Mouse (Mus musculus): ENCODE data around the gene Sh3bp1.
A peak's percentile ranks its signal among the peaks of the same experiment; 100 is the strongest.

Gene Sh3bp1

DNA sequence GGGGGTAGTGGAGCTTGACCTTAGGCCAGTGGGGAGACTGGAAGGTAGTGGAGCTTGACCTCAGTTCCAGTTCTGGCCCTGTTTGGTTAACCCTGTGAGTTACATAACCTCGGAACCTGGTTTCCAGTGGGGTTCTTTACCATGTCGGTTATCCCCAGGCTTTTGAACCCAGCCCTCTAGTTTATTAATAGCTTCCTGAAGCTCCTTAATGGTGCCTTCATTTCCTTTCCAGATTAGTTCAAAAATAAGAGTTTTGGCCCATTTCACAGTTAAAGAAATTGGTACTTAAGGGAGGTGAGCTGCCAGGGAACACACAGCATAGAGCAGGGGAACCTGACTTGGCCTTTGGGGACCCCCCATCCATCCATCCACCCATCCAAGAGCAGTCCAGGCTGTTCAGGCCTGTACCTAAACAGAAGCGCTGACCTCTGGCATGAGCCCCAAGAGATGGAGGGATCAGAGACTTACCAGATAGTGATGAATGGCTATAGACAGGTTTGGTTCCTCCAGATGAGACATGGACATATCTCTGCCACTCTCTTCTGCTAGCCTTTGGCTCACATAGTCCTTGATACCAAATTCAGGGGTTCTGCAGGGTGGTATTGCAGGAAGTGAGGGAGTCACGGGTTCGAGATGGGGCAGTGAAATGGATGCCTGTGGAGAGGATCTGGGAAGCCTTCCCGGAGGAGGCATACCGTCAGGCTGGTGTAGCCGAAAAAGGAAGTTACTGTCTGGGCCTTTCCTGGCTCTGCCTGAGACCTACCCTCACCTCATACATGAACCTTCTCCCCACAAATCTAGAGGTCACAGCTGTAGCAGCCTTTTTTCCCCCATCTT, 15.5 kb downstream of the Sh3bp1 start:
- DNase-seq (ENCODE audit: low spot score in 2 of 2), result no peak

DNA sequence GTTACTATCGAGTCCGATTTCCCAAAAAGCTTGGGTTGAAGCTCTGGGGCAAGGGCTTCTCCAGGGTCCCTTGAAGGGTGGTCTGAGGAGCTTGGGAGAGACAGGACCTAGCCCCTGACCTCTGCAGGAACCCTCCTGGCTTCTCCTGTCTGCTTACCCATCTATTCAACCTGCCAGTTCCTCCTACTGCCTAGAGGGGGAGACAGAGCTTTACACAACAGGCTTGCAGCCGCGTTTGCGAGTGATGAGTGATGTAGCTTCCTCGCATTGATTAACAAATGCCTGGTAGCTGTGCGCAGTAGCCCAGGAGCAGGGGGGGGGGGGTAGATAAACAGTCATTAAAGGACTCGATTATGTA, 16.1 kb downstream of the Sh3bp1 start:
- DNase-seq (ENCODE audit: low spot score in 2 of 2), result peak; percentile 72 to 81

DNA sequence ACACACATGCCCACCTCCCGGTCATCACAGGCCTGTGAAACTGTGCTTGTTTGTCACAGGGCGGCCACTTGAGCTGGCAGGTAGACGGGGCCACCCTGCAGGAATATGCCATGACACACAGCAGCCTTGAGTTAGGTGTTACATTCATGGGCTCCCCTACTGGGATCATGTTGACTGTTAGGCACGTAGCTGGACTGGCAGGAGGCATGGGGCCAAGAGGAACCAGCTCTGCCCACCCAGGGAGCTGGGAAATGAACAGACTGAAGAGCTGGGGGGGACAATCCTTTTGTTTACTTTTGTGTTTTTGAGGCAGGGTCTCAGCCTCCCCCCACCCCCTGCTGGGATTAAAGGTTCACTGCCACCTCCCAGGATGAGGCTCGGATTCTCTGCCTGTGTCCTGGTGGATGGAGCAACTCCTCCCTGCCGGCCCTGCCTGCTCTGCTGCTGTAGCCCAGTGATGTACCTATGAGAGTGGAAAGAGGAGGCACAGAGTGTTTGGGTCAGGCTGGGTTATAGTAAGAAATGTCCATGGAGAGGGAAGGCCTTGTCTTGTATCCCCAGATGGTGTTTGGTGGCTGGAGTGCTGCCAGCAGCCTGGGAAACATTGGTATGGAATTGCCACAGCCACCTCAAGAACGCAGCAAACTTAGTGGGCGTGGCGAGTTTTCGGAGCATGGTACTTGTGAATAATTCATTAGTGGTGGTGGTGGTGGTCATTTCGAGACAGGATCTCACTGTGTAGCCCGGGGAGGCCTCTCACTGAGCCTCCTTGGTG, 16.7 kb downstream of the Sh3bp1 start:
- DNase-seq (ENCODE audit: low spot score in 2 of 2), result no peak

DNA sequence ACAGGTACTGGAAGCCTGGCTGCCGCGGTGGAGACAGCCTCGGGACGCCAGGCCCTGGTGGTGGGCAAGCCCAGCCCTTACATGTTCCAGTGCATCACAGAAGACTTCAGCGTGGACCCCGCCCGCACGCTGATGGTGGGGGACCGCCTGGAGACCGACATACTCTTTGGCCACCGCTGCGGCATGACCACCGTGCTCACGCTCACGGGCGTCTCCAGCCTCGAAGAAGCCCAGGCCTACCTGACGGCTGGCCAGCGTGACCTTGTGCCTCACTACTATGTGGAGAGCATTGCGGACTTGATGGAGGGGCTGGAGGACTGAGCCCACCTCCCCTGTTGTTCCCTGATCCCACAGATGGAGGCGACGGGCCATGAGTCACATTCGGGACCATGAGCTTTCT, 18.6 kb downstream of the Sh3bp1 start:
- no peak for DNase-seq (ENCODE audit: low spot score in 2 of 2)

DNA sequence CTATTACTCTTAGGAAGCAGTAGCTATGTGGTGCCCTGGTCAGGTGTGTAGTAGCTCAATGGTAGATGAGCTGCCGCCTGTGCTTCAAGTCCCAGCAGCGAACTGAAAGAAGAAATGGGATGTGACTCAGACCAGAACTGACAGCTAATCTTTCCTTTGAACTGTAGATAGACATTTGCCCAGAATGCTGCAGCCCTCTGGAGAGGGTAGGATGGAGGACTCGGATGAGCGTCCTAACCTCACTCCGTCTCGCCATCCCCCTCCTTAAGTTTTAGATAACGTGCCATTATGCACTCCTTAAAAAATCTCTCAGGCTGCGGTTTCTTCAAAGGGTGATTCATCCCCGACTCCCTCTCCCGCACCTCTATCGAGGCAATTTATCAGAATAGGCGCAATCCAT, 20.3 kb downstream of the Sh3bp1 start:
- no peak for DNase-seq (ENCODE audit: low spot score in 2 of 2)

DNA sequence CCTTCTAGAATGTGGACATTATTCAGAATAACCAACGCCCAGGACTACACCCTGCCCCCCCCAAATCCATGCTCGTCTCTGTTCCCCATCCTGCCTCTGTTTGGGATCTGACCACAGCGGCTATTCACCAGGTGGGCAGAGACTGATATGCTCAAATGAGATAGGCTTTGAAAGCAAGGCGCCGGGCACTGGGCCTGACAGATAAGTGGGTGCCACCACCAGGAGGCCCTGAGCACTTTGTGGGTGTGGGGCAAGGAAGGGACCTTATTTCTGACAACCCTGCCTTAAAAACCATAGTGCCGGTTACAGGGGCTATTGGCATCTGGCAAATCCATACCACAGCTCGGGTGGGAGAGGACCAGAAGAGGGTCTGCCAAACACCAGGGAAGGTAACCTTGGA, 23.1 kb downstream of the Sh3bp1 start:
- DNase-seq (ENCODE audit: low spot score in 2 of 2), result peak; percentile 81 to 82

DNA sequence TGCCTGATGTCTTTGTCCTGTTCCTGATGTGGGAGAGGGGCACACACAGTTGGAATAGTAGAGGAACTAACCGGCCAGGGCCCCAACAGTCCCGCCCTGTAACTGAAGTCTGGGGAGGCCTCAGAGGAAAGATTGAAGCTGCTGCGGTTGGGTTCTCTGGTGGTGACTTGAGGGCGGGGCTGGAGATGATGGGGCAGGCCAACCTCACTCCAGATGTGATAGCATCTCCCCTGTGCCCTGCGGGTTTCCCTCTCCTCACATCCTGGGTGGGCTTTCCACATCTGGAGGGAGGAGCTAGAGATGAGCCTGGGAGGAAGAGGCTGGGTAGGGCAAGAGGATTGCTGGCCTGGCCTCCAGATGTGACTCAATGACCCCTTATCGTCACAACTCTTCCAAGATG, 24.0 kb downstream of the Sh3bp1 start:
- DNase-seq (ENCODE audit: low spot score in 2 of 2), result peak; percentile 80 to 86

DNA sequence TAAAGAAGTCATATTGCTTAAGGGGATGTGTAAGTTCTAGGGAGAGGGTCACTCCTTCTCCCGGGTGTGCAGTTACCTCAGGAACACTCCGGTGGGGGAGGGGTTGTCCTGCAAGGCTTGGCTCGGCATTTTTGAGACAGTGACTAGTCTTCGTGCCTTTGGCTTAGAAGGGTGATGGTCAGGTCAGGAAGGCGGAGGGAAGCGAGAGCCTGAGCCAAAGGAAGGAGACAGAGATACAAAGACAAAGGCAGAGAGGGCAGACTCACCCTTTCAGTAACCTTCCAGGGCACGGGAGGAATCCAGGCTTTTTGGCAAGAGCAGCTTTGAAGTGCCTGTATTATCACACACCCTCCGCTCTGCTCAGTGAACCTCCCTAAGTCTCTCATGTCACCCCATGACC, 25.6 kb downstream of the Sh3bp1 start:
- DNase-seq (ENCODE audit: low spot score in 2 of 2), result no peak

DNA sequence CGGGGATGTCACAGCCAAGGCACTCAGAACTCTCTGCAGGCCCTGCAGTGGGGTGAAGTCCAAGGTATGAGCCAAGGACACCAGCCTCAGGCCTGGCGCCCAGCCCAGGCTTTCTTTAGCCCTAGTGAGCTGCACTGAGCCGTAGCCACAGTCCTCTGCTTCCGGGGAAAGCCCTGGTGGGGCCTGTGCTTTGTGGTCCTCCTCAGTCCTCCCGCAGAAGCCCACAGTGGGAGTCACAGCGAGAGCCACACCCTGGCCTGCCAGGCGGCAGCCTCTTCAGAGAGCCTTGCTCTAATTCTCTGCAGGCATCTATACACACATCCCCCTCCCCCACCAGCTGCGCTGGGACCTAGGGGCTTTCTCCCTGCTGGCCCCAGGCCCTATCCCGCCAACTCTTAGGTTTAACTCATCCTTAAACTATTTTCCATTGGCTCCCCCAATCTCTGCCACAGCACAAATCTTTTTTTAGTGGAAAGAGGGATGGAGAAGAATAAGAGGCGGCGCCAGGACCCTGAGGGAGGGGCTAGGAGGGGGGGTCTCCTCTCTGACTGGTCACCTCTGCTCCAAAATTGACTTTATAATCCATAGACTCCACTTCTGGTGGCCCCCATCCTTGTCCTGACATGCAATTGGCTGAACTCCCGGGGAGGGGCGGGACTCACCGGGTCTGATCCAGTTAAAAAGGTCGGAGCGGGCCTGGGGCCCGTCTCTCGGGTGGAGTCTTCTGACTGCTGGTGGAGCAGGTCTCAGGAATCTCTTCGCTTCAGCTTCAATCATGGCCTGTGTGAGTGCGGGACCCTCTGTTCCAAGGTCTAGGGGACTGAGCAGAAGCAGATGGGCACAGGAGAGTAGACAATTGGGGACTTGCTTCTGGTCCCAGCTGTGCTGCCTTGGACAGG, 26.7 kb downstream of the Sh3bp1 start, which contains the start of gene Lgals1:
TSS of gene Lgals1 (plus strand) at position 705 of the 899 bp plus-strand sequence.
- DNase-seq (ENCODE audit: low spot score in 2 of 2), result peak; percentile 77 to 83

DNA sequence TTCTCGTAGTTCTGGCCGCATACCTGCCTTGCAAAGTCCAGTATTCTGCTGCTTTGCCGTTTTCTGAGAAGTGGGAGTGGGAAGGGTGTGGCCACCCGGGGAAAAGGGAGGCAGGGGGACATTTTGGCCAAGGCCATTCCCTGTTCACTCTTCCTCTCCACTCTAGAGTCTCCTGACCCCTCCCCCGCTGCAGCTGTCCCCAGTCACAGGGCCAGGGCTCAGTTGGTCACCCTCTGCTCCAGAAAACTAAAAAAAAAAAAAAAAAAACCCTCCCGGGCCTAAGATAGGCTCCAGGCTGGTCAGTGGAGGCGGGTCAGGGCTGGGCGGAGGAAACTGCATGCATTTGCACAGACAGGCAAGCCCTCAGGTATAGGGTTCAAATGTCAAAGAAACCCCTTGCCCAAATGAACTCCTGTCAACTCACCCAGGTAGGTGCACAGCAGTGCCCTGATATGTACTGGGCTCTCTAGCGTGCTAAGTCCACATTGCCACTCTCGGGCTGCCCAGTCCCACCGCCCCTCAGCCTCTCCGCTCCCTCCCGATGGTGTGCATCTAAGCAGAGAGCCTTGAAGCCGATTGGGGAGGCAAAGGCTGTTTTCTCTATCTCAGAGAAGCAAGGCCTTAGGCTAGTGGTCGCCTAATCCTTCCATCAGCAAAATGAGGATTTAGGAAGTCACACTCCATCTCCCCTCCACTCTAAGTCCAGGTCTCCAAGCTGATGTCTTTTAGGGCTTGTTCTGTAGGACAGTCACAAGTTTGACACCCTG, 27.6 kb downstream of the Sh3bp1 start:
- DNase-seq (ENCODE audit: low spot score in 2 of 2), result no peak

DNA sequence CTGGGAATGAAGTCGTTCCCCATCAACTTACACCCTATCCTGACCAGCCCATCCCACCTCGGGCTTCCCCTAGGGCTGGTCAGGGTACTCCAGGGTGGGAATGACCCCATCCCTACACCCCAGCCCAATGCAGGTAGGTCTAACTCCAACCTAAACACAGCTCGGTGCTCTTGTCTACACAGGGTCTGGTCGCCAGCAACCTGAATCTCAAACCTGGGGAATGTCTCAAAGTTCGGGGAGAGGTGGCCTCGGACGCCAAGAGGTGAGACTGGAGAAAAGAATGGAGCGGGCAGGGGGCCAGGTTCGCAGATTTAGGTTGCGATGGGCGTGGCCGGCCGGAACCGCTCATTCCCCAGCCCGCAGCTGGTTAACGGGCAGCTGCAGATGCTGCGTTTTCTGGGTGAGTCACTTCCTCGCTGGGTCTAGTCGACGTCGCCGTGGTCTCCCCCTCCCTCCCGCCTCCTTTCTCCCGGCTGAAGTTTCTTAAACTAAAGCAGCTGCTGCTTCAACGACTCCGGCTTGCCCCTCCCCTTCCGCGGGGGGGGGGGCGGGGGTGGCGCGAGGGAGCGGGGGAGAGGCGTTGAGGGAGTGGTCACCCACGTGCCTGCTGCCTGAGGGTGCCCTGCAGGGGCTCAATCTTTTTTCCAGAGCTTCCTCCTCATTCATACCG, 28.4 kb downstream of the Sh3bp1 start:
- DNase-seq (ENCODE audit: low spot score in 2 of 2), result peak; percentile 78 to 82

DNA sequence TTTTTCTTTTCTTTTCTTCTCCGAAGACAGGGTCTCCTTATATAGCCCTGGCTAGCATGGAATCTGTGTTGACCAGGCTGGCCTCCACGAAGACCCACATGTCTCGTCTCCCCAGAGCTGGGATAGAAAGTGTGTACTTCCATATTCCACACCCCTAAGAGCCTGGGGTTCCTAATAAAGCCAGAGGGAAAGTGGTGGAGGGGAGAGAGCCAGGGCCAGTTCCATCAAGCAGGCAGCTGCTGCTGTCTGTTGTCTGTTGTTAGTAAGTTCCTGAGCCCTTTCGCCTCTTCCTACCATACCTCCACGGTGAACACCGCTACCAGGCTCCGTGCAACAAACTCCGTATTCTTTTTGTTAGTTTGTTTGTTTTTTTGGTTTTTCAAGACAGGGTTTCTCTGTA, 29.0 kb downstream of the Sh3bp1 start:
- DNase-seq (ENCODE audit: low spot score in 2 of 2), result no peak

DNA sequence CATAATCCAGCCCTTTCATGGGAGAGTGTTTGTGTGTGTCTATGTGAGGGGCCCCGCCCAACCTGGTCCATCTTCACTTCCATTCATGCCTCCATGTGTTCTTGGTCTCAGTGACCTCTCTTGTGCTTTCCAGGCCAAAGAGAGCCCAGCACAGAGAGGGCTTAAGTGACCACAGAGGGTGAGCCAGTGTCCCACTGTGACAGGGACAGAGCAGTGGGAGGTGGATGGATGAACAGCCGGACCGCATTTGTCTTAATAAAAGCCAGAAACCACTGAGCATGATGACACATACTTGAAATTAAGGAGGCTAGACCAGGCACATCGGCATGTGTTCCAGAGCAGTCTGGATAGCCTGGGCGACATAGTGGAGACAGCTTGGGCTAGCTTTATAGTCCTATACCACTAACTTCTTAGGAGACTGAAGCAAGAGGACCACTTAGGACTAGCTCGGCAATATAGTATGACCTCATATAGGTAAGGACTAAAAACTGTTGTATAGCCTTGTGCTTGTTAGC, 30.7 kb downstream of the Sh3bp1 start:
- no peak for DNase-seq (ENCODE audit: low spot score in 2 of 2)

DNA sequence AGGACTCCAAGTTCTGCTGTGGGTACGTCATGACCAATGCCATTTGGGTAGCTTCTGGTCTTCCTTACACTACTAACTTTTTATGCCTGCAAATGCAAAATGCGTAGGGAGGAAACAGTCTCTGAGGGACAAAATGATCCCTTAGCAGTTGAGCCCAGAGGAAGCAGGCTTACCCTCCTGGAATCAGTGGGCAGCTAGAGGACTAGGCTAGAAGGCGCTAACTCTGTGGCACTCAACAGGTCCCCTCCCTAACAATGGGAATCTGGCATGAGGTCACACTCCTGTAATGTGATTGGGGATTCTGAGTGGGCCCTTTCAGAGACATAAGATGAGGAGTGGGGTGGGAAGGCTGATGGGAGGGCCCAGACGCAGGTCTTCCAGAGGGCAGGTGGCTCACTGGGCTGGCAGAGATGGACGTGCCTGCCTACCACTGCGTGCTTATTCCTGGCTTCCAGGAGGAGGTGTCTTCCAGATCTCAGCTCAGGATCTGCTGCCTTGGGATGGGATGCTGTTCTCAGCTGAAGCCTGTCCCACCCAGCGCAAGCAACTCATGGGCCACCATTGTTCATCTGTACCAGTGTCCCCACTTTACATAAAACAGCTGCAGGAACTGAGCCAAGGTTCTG, 31.3 kb downstream of the Sh3bp1 start:
- DNase-seq (ENCODE audit: low spot score in 2 of 2), result no peak

DNA sequence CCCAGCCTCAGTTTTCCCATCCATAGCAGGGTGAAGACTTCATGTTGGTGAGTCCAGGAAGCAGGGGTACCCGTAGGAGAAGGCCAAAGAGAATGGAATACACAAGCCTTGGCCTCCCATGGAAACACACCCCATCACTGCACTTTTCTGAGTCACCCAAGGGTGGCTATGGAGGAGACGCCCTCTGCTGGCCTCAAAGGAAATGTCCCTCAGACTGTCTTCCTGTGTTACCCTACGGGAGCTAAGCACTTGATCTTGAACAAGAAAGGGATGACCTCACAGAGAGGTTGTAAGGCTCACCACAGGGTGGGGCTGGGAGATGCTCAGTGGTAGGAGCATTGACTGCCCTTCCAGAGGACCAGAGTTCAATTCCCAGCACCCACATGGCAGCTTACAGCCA, 32.0 kb downstream of the Sh3bp1 start:
- peak; percentile 68 to 84 for DNase-seq (ENCODE audit: low spot score in 2 of 2)

DNA sequence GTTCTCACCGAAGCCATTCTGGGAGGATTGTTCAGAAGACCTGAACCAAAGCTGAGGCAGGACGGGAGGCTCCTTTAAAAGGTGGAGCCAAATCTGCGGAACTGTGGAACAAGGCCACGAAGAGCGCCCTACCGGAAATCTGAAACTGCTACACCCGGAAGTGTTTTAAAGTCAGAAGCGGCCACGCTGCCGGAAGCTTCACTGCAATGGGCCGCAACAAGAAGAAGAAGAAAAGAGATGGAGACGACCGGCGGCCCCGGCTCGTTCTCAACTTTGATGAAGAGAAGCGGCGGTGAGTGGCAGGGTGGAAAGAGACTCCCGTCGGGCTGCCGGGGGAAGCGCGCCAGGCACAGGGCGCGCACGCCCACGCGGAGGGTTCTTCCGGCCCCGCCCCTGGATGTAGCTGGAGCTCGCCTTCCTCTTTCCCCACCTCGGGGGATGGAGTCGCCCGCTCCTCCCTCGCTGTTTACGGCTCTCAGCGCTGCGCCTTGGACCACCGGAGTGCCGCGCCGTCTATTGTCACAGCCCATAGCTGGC, 35.3 kb downstream of the Sh3bp1 start, which contains the start of gene Nol12:
TSS of gene Nol12 (plus strand) at position 150 of the 537 bp plus-strand sequence.
- peak; percentile 81 to 89 for DNase-seq (ENCODE audit: low spot score in 2 of 2)

DNA sequence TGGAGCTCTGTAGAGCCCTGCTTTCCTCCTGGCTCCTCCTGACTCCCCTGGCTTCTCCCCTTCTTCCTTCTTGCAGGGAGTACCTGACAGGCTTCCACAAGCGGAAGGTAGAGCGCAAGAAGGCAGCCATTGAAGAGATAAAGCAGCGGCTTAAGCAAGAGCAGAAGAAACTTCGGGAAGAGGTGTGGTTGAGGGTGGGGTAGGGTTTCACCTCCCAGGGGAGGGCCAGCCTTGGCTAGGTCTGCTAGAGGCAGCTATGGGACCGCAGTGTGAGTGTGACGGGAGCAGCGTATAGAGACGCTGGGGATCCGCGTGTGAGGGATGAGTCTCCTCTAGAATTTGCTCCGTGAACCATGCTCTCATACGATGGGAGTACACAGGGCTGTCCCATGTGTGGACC, 36.8 kb downstream of the Sh3bp1 start:
- DNase-seq (ENCODE audit: low spot score in 2 of 2), result no peak

DNA sequence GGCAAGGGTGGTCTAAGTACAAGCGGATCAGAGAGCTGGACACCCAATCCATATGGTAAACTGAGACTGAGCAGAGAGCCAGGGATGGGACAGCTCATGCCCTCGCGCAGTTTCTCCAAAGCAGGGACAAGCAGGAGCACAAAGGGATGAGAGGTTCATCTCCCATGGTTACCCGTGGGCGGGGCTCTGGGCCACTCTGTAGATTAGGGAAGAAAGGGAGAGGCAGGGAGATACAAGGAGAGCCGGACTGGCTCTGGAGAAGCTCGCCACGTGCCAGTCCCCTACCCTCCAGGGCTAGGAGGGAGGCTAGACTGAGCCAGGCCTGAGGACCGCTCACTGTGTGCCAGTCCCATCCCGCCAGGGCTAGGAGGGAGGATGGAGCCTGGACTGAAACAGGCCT, 37.7 kb downstream of the Sh3bp1 start:
- no peak for DNase-seq (ENCODE audit: low spot score in 2 of 2)

DNA sequence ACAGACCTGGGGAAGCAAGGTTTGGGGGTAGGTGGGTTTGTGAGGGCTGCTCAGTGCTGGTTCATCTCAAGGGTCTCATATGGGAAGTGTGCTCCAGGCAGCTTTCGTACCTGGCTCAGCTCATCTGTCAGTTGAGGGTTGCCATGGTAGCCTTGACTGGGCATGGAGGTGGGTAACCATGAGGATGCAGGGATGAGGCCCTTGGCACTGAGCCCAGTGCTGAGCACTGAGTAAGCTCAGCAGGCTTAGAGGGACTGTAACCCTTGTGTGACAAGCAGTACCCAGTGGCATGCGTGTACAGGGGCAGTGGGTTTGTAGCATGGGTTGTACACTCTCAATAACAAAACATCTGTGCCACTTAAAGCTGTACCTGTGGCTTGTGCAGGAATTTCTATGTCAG, 38.4 kb downstream of the Sh3bp1 start:
- no peak for DNase-seq (ENCODE audit: low spot score in 2 of 2)

DNA sequence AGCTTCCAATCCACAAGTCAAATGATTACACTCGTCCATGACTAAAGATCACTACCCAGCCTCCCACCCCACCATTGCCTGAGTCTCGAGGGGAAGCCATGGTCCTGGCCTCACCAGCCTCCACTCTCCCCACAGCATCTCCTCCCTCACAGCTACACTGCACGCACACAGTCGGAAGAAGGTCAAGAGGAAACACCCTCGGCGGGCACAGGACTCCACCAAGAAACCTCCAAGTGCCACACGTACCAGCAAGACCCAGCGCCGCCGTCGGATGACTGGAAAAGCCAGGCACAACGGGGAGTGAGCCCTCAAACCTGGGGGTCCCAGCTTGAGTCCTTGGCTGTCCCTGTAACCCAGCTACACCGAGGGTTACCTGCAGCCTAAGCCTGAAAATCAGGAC, 40.8 kb downstream of the Sh3bp1 start:
- no peak for DNase-seq (ENCODE audit: low spot score in 2 of 2)
